Mouse (Mus musculus): ENCODE data around the gene 9130019O22Rik. TPM values are rescaled to one million over a fixed set of nuclear protein-coding genes. Genes with fewer than 3 reads are reported as not detected.
"Not testable (repeated sequence)": the region's sequence is repeated elsewhere in the genome, so short reads cannot be mapped to it uniquely, and the experiment has no call there.

9130019O22Rik gene
- polyA plus RNA-seq, 1 experiment from 2014 or later, result 6.3 TPM

DNA sequence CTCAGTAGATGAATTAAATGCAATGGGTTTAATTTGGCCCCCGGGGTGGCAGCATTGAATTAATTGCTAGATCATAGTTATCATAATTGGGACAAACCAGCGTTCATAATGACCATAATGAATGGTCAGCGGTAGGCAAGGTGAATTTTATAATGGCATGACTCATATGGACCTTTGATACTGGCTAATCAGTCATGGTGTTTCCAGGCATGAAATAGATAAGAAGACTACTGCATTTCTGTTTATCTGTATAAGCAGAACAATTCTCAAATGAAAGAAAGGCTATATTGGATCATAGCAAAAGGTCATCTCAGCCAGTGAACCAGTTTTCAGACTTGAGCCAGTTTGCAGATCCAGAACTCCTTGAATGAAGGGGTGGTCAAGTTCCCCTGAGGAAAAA is 13.4 kb upstream of the 9130019O22Rik start:
- no peak for ATAC-seq (replicated peaks; ENCODE audit: low FRiP score)
- Histone ChIP-seq H3K4me1 (no peaks in the 10 kb centered on the region), H3K27me3 (peaks cover 11% of the 10 kb centered on the region; the same call in 1 of the 2 replicates), H3K4me2 (no peak overlapping the region), H3K27ac (no peak overlapping the region), H3K4me3 (replicated peaks) (no peak overlapping the region), H3K36me3 (peaks cover 10% of the 10 kb centered on the region), H3K9me3 (replicated peaks) (0 out of 2 replicates have a peak, but pooled peaks cover 5% of the 10 kb centered on the region), H3K9ac (no peak overlapping the region)
- WGBS, result 61% methylated on average over 3 of the region's 3 CpGs

DNA sequence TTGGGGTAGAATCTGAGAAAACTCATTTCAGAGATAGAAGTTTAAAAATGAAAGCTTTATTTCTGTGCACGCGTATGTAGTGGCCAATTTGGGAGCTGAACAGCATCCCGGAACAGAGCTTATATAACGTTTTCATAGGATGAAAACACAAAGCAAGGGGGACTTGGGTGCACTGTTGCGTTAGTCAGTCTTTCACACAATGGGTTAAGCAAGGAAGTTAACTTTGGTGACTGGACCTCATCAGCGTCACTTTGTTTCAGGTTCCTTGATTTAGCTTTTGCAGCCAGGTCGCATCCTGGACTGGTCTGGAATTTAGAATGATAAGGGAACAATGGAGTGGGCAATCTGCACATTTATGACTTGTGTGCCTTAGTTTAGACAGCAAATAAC is 7.0 kb upstream of the 9130019O22Rik start:
- peak overlapping the region; percentile 74 for H3K4me2 ChIP-seq
- H3K4me3 ChIP-seq (replicated peaks), result peak overlapping the region; percentile 73
- ATAC-seq (replicated peaks; ENCODE audit: low FRiP score), result no peak; the same call in 1 of the 2 replicates
- H3K4me1 ChIP-seq, result peaks cover 14% of the 10 kb centered on the region
- H3K36me3 ChIP-seq, result peaks cover 13% of the 10 kb centered on the region; the same call in 1 of the 2 replicates
- WGBS, result 13% methylated on average over 7 of the region's 7 CpGs
- H3K9ac ChIP-seq, result peak overlapping the region; percentile 41
- H3K9me3 ChIP-seq (replicated peaks), result no peaks in the 10 kb centered on the region
- H3K27me3 ChIP-seq, result peaks cover 11% of the 10 kb centered on the region; the same call in 1 of the 2 replicates
- peak overlapping the region; percentile 63 for H3K27ac ChIP-seq

DNA sequence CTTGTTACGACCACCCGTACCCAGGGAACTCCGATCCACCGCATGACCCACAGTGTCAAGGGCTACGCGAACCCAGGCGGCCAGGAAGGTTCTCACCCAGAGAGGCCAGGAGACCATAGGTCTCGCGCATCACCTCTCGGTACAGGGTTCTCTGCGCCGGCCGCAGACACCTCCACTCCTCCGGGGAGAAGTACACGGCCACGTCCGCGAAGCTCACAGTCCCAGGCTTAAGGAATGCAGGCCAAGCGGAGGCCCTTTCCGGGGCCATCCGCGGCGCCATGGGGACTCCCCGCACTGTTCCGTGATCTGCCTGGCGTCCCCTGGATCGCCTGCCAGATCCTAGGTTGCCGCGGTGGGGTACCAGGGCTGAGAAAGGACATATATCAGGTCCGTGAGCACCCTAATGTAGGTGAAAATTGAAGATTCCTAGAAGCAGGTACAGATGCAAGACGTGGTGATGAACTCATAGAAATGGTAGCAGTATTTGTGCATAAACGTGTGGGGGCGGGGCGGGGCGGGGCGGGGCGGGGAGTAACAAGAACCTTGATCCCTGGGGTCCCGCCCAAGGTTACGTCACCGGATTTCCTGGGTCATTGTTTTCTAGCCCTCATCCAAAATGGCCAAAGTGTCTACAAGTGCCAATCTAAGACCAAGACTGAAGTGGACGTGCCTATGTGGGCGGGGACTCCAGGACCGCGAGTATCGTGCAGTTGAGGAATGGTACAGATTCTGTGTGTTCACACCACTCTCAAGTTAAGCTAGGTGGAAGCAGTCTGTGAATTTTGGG is 6.4 kb upstream of the 9130019O22Rik start, which contains the start of gene E430018J23Rik:
E430018J23Rik (minus strand) TSS at position 473 of the 787 bp plus-strand sequence.
- peaks cover 11% of the 10 kb centered on the region; the same call in 1 of the 2 replicates for H3K27me3 ChIP-seq
- peaks cover 14% of the 10 kb centered on the region for H3K4me1 ChIP-seq
- peak within 1 kb of the TSS; percentile 74 for H3K4me2 ChIP-seq
- H3K27ac ChIP-seq, result peak within 1 kb of the TSS; percentile 92
- peaks cover 13% of the 10 kb centered on the region; the same call in 1 of the 2 replicates for H3K36me3 ChIP-seq
- peak within 1 kb of the TSS; percentile 85 for H3K9ac ChIP-seq
- ATAC-seq (replicated peaks; ENCODE audit: low FRiP score), result peak; percentile 94
- H3K9me3 ChIP-seq (replicated peaks), result no peaks in the 10 kb centered on the region
- under 1% methylated on average over 45 of the region's 45 CpGs for WGBS
- H3K4me3 ChIP-seq (replicated peaks), result peak within 1 kb of the TSS; percentile 73

DNA sequence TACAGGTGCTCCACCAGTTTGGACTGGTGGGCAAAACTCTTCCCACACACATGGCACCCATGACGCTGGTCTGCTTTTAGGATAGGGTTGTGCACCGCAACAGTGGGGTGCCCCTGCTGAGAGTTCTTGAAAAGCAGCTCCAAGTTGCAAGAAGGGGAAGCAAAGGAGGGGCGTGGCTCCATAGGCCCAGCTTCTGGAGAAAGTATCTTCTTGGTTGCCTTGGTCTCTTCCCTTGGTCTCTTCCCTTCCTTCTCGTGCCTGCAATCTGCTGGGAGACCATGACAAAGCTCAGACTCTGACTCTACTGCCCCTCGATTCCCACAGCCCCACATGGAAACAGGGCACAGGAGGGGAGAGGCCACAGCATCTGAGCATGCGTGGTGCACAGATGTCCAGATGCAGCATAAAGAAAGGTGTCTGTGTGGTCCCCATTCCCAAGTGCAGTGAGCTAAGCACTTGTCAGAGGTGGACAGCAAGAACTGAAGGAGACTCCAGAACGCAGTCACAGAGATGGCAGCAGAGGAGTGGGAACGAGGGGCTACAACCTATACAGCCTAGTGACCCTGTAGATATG is 5.4 kb upstream of the 9130019O22Rik start:
- Histone ChIP-seq H3K27me3 (peaks cover 9% of the 10 kb centered on the region; the same call in 1 of the 2 replicates), H3K36me3 (peaks cover 13% of the 10 kb centered on the region; the same call in 1 of the 2 replicates), H3K9ac (no peak overlapping the region), H3K9me3 (replicated peaks) (no peaks in the 10 kb centered on the region), H3K4me2 (peak overlapping the region; percentile 74), H3K27ac (0 out of 2 replicates have a peak overlapping the region, but pooled peaks have one; percentile 92), H3K4me3 (replicated peaks) (peak overlapping the region; percentile 73), H3K4me1 (peaks cover 14% of the 10 kb centered on the region)
- no peak for ATAC-seq (replicated peaks; ENCODE audit: low FRiP score)
- 85% methylated on average over 8 of the region's 8 CpGs for WGBS

DNA sequence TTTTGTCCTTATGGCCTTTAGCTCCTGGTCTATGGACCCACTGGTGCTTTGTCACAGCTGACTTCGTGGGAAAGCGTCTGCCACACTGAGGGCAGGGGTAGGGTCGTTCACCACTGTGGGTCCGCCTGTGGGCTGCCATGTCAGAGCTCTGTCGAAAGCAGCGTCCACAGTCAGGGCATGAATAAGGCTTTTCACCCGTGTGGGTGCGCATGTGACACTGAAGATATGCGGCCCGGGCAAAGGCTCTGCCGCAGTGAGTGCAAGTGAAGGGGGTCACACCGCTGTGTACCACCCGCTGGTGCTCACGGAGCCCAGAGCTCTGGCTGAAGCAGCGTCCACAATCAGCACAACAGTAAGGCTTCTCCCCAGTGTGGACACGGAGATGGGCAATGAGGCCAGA is 4.6 kb upstream of the 9130019O22Rik start:
- Histone ChIP-seq H3K4me3 (replicated peaks) (no peak overlapping the region), H3K27me3 (peaks cover 3% of the 10 kb centered on the region; the same call in 1 of the 2 replicates), H3K9ac (no peak overlapping the region), H3K9me3 (replicated peaks) (no peaks in the 10 kb centered on the region), H3K36me3 (peaks cover 13% of the 10 kb centered on the region; the same call in 1 of the 2 replicates), H3K27ac (no peak overlapping the region), H3K4me1 (peaks cover 15% of the 10 kb centered on the region), H3K4me2 (no peak overlapping the region)
- WGBS, result 96% methylated on average over 16 of the region's 16 CpGs
- no peak for ATAC-seq (replicated peaks; ENCODE audit: low FRiP score)

DNA sequence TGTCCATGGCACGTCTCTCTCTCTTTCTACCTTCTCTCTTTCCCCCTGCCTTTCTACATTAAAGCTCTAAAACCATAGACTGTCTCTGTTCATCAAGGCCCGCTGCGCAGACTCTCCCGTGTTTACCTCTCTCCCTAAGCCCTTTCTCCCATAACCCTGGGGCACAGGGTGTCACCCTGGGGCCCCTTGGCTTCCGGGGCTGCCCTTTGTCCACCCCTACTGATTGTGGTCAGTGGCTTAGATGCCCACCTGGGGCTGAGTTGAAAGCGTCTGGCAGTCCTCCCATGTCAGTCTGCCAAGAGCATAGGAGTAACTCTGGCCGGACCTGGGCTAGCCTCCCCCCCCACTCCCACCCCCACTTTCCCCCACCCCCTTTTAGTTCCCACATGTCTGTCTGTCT is 3.3 kb upstream of the 9130019O22Rik start:
- ATAC-seq (replicated peaks; ENCODE audit: low FRiP score), result no peak
- Histone ChIP-seq H3K36me3 (peaks cover 16% of the 10 kb centered on the region), H3K4me2 (no peak overlapping the region), H3K27ac (no peak overlapping the region), H3K9ac (no peak overlapping the region), H3K4me3 (replicated peaks) (no peak overlapping the region), H3K9me3 (replicated peaks) (no peaks in the 10 kb centered on the region), H3K27me3 (no peaks in the 10 kb centered on the region), H3K4me1 (peaks cover 21% of the 10 kb centered on the region)
- 76% methylated on average over 7 of the region's 7 CpGs for WGBS

DNA sequence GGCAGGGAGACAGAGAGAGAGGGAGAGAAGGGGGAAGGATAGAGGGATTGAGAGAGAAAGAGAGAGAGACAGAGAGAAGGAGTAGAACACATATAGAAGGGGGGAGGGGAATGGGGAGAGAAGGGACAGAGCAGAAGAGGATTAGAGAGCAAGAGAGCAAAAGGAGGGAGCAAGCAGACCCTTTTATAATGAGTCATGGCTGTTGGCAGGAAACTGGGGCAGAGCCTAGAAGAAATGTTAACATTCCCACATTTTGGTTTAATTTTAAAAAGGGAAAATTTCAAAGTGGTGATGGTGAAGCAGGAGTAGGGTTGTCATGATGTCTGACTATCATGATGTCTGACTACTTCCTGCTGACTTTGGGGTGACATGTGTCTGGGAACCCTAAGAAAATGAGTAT is 1.2 kb upstream of the 9130019O22Rik start:
- not testable (repeated sequence) for H3K4me2 ChIP-seq; ATAC-seq (replicated peaks; ENCODE audit: low FRiP score); H3K9me3 ChIP-seq (replicated peaks); H3K9ac ChIP-seq; H3K27me3 ChIP-seq; H3K4me3 ChIP-seq (replicated peaks); H3K27ac ChIP-seq
- Histone ChIP-seq H3K4me1 (peaks cover 16% of the 10 kb centered on the region), H3K36me3 (peaks cover 31% of the 10 kb centered on the region)

DNA sequence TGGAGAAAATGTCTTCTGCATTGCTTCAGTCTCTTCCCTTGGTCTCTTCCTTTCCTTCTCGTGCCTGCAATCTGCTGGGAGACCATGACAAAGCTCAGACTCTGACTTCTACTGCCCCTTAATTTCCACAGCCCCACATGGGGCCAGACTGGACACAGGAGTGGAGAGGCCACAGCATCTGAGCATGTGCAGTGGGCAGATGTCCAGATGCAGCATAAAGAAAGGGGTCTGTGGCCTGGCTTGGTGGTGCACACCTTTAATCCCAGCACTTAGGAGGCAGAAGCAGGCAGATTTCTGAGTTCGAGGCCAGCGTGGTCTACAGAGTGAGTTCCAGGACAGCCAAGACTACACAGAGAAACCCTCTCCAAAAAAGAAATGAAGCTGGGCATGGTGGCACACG is 1.4 kb downstream of the 9130019O22Rik start:
- H3K27ac ChIP-seq; H3K4me2 ChIP-seq; H3K9ac ChIP-seq; H3K4me3 ChIP-seq (replicated peaks); ATAC-seq (replicated peaks; ENCODE audit: low FRiP score); H3K4me1 ChIP-seq; H3K27me3 ChIP-seq; H3K9me3 ChIP-seq (replicated peaks): not testable (repeated sequence)
- H3K36me3 ChIP-seq, result peaks cover 23% of the 10 kb centered on the region
- WGBS, result 92% methylated on average over 4 of the region's 4 CpGs

DNA sequence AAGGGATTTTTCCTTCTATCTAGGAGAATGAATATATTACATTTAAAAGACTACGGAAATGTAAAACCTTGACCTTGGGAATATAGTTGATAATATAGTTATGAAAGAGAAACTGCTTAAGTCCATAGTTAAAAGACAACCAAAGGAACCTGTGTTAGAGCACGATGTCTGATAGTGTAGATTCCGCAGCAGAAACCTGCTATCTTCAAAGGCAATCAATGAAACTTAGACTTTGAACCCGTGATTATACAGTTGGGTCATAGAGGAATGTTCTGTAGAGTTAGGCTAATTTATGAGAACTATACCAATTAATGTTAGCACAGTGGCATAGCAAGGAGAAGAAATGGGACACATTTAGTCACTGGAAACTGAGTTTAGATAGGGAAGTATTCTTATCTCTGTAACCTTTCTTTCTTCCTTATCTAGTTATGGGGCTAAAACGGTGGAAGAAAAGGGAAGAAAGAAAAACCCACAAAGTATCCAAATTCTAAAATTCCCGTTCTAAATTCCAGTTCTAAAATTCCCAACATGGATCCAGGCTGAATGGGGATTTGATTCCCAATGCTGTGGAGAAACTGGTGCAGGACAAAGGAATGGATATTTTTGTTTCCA is 8.6 kb downstream of the 9130019O22Rik start:
- Histone ChIP-seq H3K27me3 (no peaks in the 10 kb centered on the region), H3K36me3 (peaks cover 17% of the 10 kb centered on the region), H3K4me2 (no peak overlapping the region), H3K4me3 (replicated peaks) (no peak overlapping the region), H3K9ac (no peak overlapping the region), H3K9me3 (replicated peaks) (no peaks in the 10 kb centered on the region), H3K4me1 (0 out of 2 replicates have a peak, but pooled peaks cover 4% of the 10 kb centered on the region), H3K27ac (no peak overlapping the region)
- no peak for ATAC-seq (replicated peaks; ENCODE audit: low FRiP score)
- WGBS, result 75% methylated on average over 6 of the region's 6 CpGs

DNA sequence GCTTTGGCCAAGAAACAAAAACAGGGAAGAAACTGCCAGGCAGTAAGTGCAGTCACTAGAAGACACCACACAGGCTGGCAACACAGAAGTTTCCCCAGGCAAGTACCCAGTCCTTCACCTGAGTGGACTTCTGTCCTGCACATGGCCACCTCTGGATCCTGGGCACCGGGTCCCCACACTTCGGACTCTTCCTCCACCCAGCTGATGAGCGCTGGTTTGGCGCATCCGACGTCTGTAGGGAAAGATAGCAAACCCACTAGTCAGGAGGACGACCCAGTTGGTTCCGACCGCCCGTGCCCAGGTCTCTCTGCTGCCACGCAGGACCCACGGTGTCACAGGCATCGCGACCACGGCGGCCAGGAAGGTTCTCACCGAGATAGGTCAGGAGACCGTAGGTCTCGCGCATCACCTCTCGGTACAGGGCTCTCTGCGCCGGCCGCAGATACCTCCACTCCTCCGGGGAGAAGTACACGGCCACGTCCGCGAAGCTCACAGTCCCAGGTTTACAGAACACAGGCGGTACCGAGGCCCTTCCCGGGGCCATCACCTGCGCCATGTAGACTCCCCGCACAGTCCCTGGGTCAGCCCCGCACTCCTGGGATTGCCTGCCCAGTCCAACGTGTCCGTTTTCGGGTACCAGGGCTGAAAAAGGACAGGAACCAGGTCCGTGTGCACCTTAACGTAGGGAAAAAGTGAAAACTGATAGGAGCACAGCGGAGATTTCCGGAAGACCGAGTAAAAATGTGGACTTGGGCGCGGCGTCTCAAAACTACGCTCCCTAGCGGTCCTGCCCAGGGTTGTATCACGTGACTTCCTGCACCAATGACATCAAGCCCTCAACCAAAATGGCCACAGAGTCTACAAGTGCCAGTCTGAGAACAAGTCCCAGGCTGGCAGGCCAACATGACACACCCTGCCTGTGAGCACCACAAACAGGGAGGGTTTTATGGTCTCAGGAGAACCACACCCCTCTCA is 11.4 kb downstream of the 9130019O22Rik start, which contains the start of gene Zfp747:
Zfp747 (minus strand) TSS at position 780 of the 975 bp plus-strand sequence.
- not testable (repeated sequence) for H3K27me3 ChIP-seq; H3K9me3 ChIP-seq (replicated peaks); H3K4me1 ChIP-seq
- peak; percentile 96 for ATAC-seq (replicated peaks; ENCODE audit: low FRiP score)
- Histone ChIP-seq H3K4me3 (replicated peaks) (peak within 1 kb of the TSS; percentile 70), H3K4me2 (peak within 1 kb of the TSS; percentile 73), H3K27ac (peak within 1 kb of the TSS; percentile 78), H3K36me3 (peaks cover 12% of the 10 kb centered on the region), H3K9ac (peak within 1 kb of the TSS; percentile 80)
- WGBS, result 2% methylated on average over 49 of the region's 49 CpGs

DNA sequence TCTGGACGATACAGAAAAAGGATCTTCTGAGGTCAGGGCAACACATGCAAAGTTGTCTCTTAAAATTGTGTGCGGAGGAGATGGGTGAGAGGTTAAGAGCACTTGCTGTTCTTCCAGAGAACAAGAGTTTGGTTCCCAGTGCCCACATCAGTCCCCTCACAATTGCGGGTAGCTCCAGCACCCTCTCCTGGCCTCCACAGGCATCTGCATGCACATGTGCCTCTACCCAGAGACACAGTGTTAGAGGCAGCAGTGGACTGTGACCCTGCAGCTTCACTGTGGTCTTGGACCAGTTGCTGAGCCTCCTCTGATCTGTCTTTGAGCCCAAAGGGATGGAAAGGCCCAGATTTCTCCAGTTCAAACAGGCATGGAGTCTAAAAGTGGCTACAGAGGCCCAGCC is 15.1 kb downstream of the 9130019O22Rik start:
- H3K4me3 ChIP-seq (replicated peaks); H3K4me2 ChIP-seq; H3K4me1 ChIP-seq; H3K9me3 ChIP-seq (replicated peaks); ATAC-seq (replicated peaks; ENCODE audit: low FRiP score); H3K9ac ChIP-seq; H3K27me3 ChIP-seq; H3K27ac ChIP-seq: not testable (repeated sequence)
- peaks cover 12% of the 10 kb centered on the region for H3K36me3 ChIP-seq
- whole genome bisulfite sequencing, result 90% methylated on average over 3 of the region's 3 CpGs

All from kidney, embryonic 15.5 days (tissue).